Mouse (Mus musculus): ENCODE measurements around the gene Eif1. TPM values are rescaled to one million over a fixed set of nuclear protein-coding genes. Genes with fewer than 3 reads are reported as not detected.
A peak's percentile ranks its signal among the peaks of the same experiment; 100 is the strongest.
"Not testable (repeated sequence)": the region's sequence is repeated elsewhere in the genome, so short reads cannot be mapped to it uniquely, and the experiment has no call there.

Gene Eif1
- polyA plus RNA-seq, 1 experiment = 131 TPM

- peak; percentile 12 for DNase-seq
- not testable (repeated sequence) for H3K4me1 ChIP-seq (ENCODE audit: control insufficient read depth, insufficient read depth, low read length); H3K4me3 ChIP-seq (replicated peaks; ENCODE audit: extremely low read depth, low read depth, low read length)
- TF ChIP-seq POLR2A (IDR thresholded peaks at IDR 0.05; ENCODE audit: borderline replicate concordance, extremely low read depth, low read depth, low read length) = peak; percentile 28; the same call in 1 of the 2 replicates
- 46% methylated on average over 7 of the region's 7 CpGs for WGBS
These were observed 2.0 kb downstream of the Eif1 start for GRCm38 (mm10) chr11:100321479-100322305.

- Histone ChIP-seq H3K4me1 (ENCODE audit: control insufficient read depth, insufficient read depth, low read length) (peaks cover 2% of the 10 kb centered on the region; the same call in 1 of the 2 replicates), H3K4me3 (replicated peaks; ENCODE audit: extremely low read depth, low read depth, low read length) (no peak overlapping the region)
- TF ChIP-seq POLR2A (IDR thresholded peaks at IDR 0.05; ENCODE audit: borderline replicate concordance, extremely low read depth, low read depth, low read length) = no peak
- TF ChIP-seq CTCF (IDR thresholded peaks at IDR 0.05; ENCODE audit: insufficient read depth, low read length) = no peak
- DNase-seq = no peak
- 67% methylated on average over 3 of the region's 3 CpGs for WGBS
These were observed 3.0 kb downstream of the Eif1 start for GRCm38 (mm10) chr11:100322591-100323258.

- peak; percentile 36 for DNase-seq
- 25% methylated on average over 3 of the region's 3 CpGs for WGBS
- peaks cover 2% of the 10 kb centered on the region; the same call in 1 of the 2 replicates for H3K4me1 ChIP-seq (ENCODE audit: control insufficient read depth, insufficient read depth, low read length)
- TF ChIP-seq POLR2A (IDR thresholded peaks at IDR 0.05; ENCODE audit: borderline replicate concordance, extremely low read depth, low read depth, low read length) (no peak), CTCF (IDR thresholded peaks at IDR 0.05; ENCODE audit: insufficient read depth, low read length) (peak; percentile 73)
- H3K4me3 ChIP-seq (replicated peaks; ENCODE audit: extremely low read depth, low read depth, low read length) = no peak overlapping the region
These were observed 3.9 kb downstream of the Eif1 start for GRCm38 (mm10) chr11:100323578-100323977.

- H3K4me3 ChIP-seq (replicated peaks; ENCODE audit: extremely low read depth, low read depth, low read length) = no peak overlapping the region
- 66% methylated on average over 11 of the region's 11 CpGs for WGBS
- TF ChIP-seq CTCF (IDR thresholded peaks at IDR 0.05; ENCODE audit: insufficient read depth, low read length) = no peak
- TF ChIP-seq POLR2A (IDR thresholded peaks at IDR 0.05; ENCODE audit: borderline replicate concordance, extremely low read depth, low read depth, low read length) = no peak
- DNase-seq = no peak
- H3K4me1 ChIP-seq (ENCODE audit: control insufficient read depth, insufficient read depth, low read length) = peaks cover 2% of the 10 kb centered on the region; the same call in 1 of the 2 replicates
These were observed 5.5 kb downstream of the Eif1 start for GRCm38 (mm10) chr11:100325062-100325629.

GRCm38 (mm10) chr11:100327316-100327715 lies 7.6 kb downstream of the Eif1 start:
- no peak for DNase-seq
- TF ChIP-seq POLR2A (IDR thresholded peaks at IDR 0.05; ENCODE audit: borderline replicate concordance, extremely low read depth, low read depth, low read length) = no peak
- TF ChIP-seq CTCF (IDR thresholded peaks at IDR 0.05; ENCODE audit: insufficient read depth, low read length) = no peak
- Histone ChIP-seq H3K4me3 (replicated peaks; ENCODE audit: extremely low read depth, low read depth, low read length) (no peak overlapping the region), H3K4me1 (ENCODE audit: control insufficient read depth, insufficient read depth, low read length) (peaks cover under 1% of the 10 kb centered on the region; the same call in 1 of the 2 replicates)
- 60% methylated on average over 11 of the region's 11 CpGs for WGBS

- DNase-seq = no peak
- WGBS = 65% methylated on average over 6 of the region's 6 CpGs
- TF ChIP-seq CTCF (IDR thresholded peaks at IDR 0.05; ENCODE audit: insufficient read depth, low read length) (no peak), POLR2A (IDR thresholded peaks at IDR 0.05; ENCODE audit: borderline replicate concordance, extremely low read depth, low read depth, low read length) (no peak)
These were observed 8.1 kb downstream of the Eif1 start for GRCm38 (mm10) chr11:100327761-100328160.

GRCm38 (mm10) chr11:100330235-100330634 lies 10.6 kb downstream of the Eif1 start:
- DNase-seq = no peak
- Histone ChIP-seq H3K4me3 (replicated peaks; ENCODE audit: extremely low read depth, low read depth, low read length) (no peak overlapping the region), H3K4me1 (ENCODE audit: control insufficient read depth, insufficient read depth, low read length) (no peaks in the 10 kb centered on the region)
- 51% methylated on average over 16 of the region's 16 CpGs for WGBS
- TF ChIP-seq POLR2A (IDR thresholded peaks at IDR 0.05; ENCODE audit: borderline replicate concordance, extremely low read depth, low read depth, low read length) = no peak
- TF ChIP-seq CTCF (IDR thresholded peaks at IDR 0.05; ENCODE audit: insufficient read depth, low read length) = no peak

More at GRCm38 (mm10) chr11:100327761-100328160, 8.1 kb downstream of the Eif1 start:
- Histone ChIP-seq H3K4me1 (ENCODE audit: control insufficient read depth, insufficient read depth, low read length) (no peaks in the 10 kb centered on the region), H3K4me3 (replicated peaks; ENCODE audit: extremely low read depth, low read depth, low read length) (no peak overlapping the region)

- WGBS = 44% methylated on average over 8 of the region's 8 CpGs
- not testable (repeated sequence) for H3K4me3 ChIP-seq (replicated peaks; ENCODE audit: extremely low read depth, low read depth, low read length); DNase-seq; H3K4me1 ChIP-seq (ENCODE audit: control insufficient read depth, insufficient read depth, low read length)
These were observed 11.2 kb downstream of the Eif1 start for GRCm38 (mm10) chr11:100330816-100331375.

- H3K4me1 ChIP-seq (ENCODE audit: control insufficient read depth, insufficient read depth, low read length) = no peaks in the 10 kb centered on the region
- H3K4me3 ChIP-seq (replicated peaks; ENCODE audit: extremely low read depth, low read depth, low read length) = no peak overlapping the region
- WGBS = 59% methylated on average over 9 of the region's 9 CpGs
- TF ChIP-seq CTCF (IDR thresholded peaks at IDR 0.05; ENCODE audit: insufficient read depth, low read length) (no peak), POLR2A (IDR thresholded peaks at IDR 0.05; ENCODE audit: borderline replicate concordance, extremely low read depth, low read depth, low read length) (no peak)
- no peak for DNase-seq
These were observed 13.3 kb downstream of the Eif1 start for GRCm38 (mm10) chr11:100332766-100333515.

Measured in lung, adult 2 months (tissue).